Mouse (Mus musculus): ENCODE results near the gene Syn2.

The Syn2 gene

GRCm38 (mm10) chr6:115134501-115135331, at the start of gene Syn2:
TSS of gene Syn2 (plus strand) at chr6:115134902.
- DNase-seq (ENCODE audit: low read depth in 2 of 2, low spot score in 2 of 2): no peak

- no peak for DNase-seq (ENCODE audit: low read depth in 2 of 2, low spot score in 2 of 2)
Observed at GRCm38 (mm10) chr6:115085274-115085841, 49.3 kb upstream of the Syn2 start.

- DNase-seq (ENCODE audit: low read depth in 2 of 2, low spot score in 2 of 2): no peak
Observed at GRCm38 (mm10) chr6:115088314-115089106, 46.2 kb upstream of the Syn2 start.

GRCm38 (mm10) chr6:115091737-115092136, 43.0 kb upstream of the Syn2 start:
- DNase-seq (ENCODE audit: low read depth in 2 of 2, low spot score in 2 of 2): no peak

- no peak for DNase-seq (ENCODE audit: low read depth in 2 of 2, low spot score in 2 of 2)
Observed at GRCm38 (mm10) chr6:115102542-115102941, 32.2 kb upstream of the Syn2 start.

GRCm38 (mm10) chr6:115111426-115111825, 23.3 kb upstream of the Syn2 start:
- DNase-seq (ENCODE audit: low read depth in 2 of 2, low spot score in 2 of 2): no peak

- no peak for DNase-seq (ENCODE audit: low read depth in 2 of 2, low spot score in 2 of 2)
Observed at GRCm38 (mm10) chr6:115122181-115122580, 12.5 kb upstream of the Syn2 start.

GRCm38 (mm10) chr6:115123262-115124201, 11.2 kb upstream of the Syn2 start:
- DNase-seq (ENCODE audit: low read depth in 2 of 2, low spot score in 2 of 2): no peak

- DNase-seq (ENCODE audit: low read depth in 2 of 2, low spot score in 2 of 2): no peak
Observed at GRCm38 (mm10) chr6:115124675-115125357, 9.9 kb upstream of the Syn2 start.

- DNase-seq (ENCODE audit: low read depth in 2 of 2, low spot score in 2 of 2): no peak
Observed at GRCm38 (mm10) chr6:115125358-115125720, 9.4 kb upstream of the Syn2 start.

- no peak for DNase-seq (ENCODE audit: low read depth in 2 of 2, low spot score in 2 of 2)
Observed at GRCm38 (mm10) chr6:115126232-115126785, 8.4 kb upstream of the Syn2 start.

GRCm38 (mm10) chr6:115126851-115127250, 7.9 kb upstream of the Syn2 start:
- no peak for DNase-seq (ENCODE audit: low read depth in 2 of 2, low spot score in 2 of 2)

GRCm38 (mm10) chr6:115127255-115127824, 7.4 kb upstream of the Syn2 start:
- DNase-seq (ENCODE audit: low read depth in 2 of 2, low spot score in 2 of 2): no peak

GRCm38 (mm10) chr6:115135332-115135649, 589 bp downstream of the Syn2 start:
- DNase-seq (ENCODE audit: low read depth in 2 of 2, low spot score in 2 of 2): no peak

GRCm38 (mm10) chr6:115136156-115136555, 1.5 kb downstream of the Syn2 start:
- no peak for DNase-seq (ENCODE audit: low read depth in 2 of 2, low spot score in 2 of 2)

GRCm38 (mm10) chr6:115141446-115141845, 6.7 kb downstream of the Syn2 start:
- no peak for DNase-seq (ENCODE audit: low read depth in 2 of 2, low spot score in 2 of 2)

GRCm38 (mm10) chr6:115161175-115161574, 26.5 kb downstream of the Syn2 start:
- no peak for DNase-seq (ENCODE audit: low read depth in 2 of 2, low spot score in 2 of 2)

GRCm38 (mm10) chr6:115165863-115166470, 31.3 kb downstream of the Syn2 start:
- no peak for DNase-seq (ENCODE audit: low read depth in 2 of 2, low spot score in 2 of 2)

GRCm38 (mm10) chr6:115168921-115169320, 34.2 kb downstream of the Syn2 start:
- no peak for DNase-seq (ENCODE audit: low read depth in 2 of 2, low spot score in 2 of 2)
